Mouse (Mus musculus) adrenal gland, postnatal 10 days (tissue): ENCODE data around the gene Zfp871. TPM values are rescaled to one million over a fixed set of nuclear protein-coding genes. Genes with fewer than 3 reads are reported as not detected.
"Not testable (repeated sequence)": the region's sequence is repeated elsewhere in the genome, so short reads cannot be mapped to it uniquely, and the experiment has no call there.

ENCODE experiments used
- DNase-seq: peaks from one replicate; pipeline ENCODE4 v3.0.0; 2021; ENCODE audit warnings: mixed read lengths
- total RNA-seq, 2 experiments: library from RNA; stranded (reverse); gene quantifications; 2 replicates each; pipeline ENCODE4 v1.2.3; 2021

Gene Zfp871
- total RNA-seq, 2 experiments from 2014 or later = 37.0 to 48.3 TPM

DNA sequence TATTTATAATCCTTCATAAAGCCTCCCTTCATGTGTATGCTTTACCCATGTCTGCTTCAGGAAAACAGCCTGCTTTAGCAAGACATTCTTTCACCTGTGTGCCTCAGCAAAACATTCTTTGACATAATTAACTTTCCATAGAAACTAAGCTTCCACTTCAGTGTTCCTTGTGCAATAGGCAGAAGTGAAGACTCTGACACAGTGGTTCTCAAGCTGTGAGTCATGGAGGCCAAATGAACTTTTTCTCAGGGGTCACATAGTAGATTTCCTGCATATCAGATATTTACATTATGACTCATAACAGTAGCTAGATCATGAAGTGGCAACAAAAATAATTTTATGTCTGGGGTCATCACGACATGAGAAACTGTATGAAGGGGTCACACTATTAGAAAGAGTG is 49.7 kb downstream of the Zfp871 start:
- no peak for DNase-seq

DNA sequence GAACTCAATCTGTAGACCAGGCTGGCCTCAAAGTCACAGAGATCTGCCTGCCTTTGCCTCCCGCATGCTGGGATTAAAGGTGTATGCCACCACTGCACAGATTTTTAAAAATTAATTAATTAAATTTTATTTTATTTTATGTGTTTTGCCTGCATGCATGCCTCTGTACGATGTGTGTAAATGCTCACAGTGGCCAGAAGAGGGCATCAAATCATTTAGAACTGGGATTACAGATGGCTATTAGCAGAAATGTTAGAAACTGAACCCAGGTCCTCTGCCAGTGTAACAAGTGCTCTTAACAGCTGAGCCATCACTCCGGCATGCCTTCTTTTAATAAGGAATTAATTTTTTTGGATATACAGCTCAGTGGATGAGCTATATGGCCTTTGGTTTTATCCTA is 59.1 kb downstream of the Zfp871 start:
- peak; percentile 2 for DNase-seq

DNA sequence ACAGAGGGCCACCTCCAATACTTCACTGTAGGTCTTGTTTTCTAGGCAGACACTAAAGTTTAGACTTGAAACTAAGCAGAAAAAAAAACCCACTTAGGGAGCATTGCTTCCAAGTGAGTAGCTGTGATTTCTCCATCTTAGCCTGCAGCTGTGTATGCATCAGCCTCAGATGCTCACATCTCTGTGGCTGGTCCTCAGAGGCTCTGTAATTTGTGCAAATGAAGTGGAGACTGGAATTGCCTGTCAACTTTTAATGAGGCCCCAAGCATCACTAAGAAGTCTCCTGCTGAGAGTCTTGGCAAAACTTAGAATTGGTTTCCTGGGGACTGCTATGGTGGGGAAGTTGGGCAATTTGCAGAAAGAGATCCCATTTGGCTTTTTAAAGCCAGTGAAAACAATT is 61.7 kb downstream of the Zfp871 start:
- not testable (repeated sequence) for DNase-seq

DNA sequence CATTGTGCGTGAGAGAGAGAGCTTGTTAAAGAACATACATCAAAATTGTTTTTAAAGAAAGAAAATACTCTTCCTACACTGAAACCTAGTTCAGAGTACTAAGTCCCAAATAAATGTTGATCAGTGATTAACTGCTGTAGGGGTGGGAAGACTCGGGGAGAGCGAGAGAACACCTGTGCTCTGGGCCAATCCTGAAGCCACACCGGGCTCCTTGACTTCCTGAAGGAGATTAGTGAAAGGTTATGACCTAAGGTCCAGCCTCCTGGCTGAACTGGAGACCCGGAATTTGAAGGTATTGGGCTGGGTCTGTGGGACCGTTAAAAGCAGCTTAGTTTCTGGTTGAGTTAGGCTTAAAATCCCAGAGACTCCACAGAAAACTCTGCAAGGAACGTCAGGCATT is 65.3 kb downstream of the Zfp871 start:
- no peak for DNase-seq

DNA sequence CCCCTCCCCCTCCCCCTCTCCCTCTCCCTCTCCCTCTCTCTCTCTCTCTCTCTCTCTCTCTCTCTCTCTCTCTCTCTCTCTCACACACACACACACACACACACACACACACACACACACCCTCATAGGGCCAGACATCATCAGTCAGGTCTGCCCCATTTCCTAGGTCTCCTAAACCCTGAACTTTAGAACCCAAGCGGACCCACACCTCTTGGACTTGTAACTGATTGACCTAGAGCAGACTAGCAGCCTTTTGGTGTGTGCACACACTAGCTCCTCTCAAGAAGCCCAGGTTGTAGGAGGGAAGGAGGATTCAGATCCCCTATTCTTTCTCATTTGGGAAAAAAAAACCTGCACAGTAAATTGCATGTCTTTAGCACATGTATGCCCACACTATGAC is 65.9 kb downstream of the Zfp871 start:
- not testable (repeated sequence) for DNase-seq

Other genes with a start within 250 kb of the Zfp871 start
- not detected for gene Cyp4f37, start 167.0 kb downstream of the Zfp871 start, total RNA-seq
- not detected for gene Cyp4f40, start 129.4 kb downstream of the Zfp871 start, total RNA-seq
- gene Cyp4f15, start 102.7 kb downstream of the Zfp871 start, total RNA-seq = 10 to 100 TPM in 1 of 2 experiments, 1 to 10 TPM in 1; 8.3 to 16.2 TPM
- gene Zfp811, start 21.6 kb upstream of the Zfp871 start, total RNA-seq = 1 to 10 TPM in 1 of 2 experiments, under 1 TPM in 1; 0.81 to 1.5 TPM
- 10 to 100 TPM in 1 of 2 experiments, 1 to 10 TPM in 1; 9.6 to 15.4 TPM for gene Zfp799, start 42.0 kb upstream of the Zfp871 start, total RNA-seq
- 1 to 10 TPM; 7.3 to 9.2 TPM for gene Zfp870, start 103.4 kb upstream of the Zfp871 start, total RNA-seq
- gene Cyp4f14, start 129.1 kb upstream of the Zfp871 start, total RNA-seq = 1 to 10 TPM; 2.0 to 2.1 TPM
- gene Cyp4f13, start 159.1 kb upstream of the Zfp871 start, total RNA-seq = 10 to 100 TPM; 41.5 to 56.3 TPM
- 1 to 10 TPM; 4.4 TPM for gene Zfp472, start 177.5 kb upstream of the Zfp871 start, total RNA-seq
- gene Zfp952, start 204.8 kb upstream of the Zfp871 start, total RNA-seq = 1 to 10 TPM; 7.6 to 9.9 TPM
- 1 to 10 TPM; 5.9 to 8.7 TPM for gene Zfp763, start 245.1 kb upstream of the Zfp871 start, total RNA-seq